Mouse (Mus musculus) kidney, embryonic 16.5 days (tissue): ENCODE measurements around the gene Tmem47. TPM values are rescaled to one million over a fixed set of nuclear protein-coding genes. Genes with fewer than 3 reads are reported as not detected.

Experiments used
- ATAC-seq: fragments of 200-750 bp; cut with Nextera tagmentation; 2 replicates; pipeline ENCODE4 v1.8.0; 2017; ENCODE audit warnings: moderate TSS enrichment; ENCODE audit not compliant: low FRiP score, low TSS enrichment
- H3K27ac ChIP-seq: fragments of 300-500 bp; sonication (generic); 2 replicates; pipeline ENCODE4 v1.5.1; 2014; ENCODE audit warnings: low read length
- H3K27me3 ChIP-seq: fragments of 300-500 bp; sonication (generic); 2 replicates; pipeline ENCODE4 v1.6.1; 2014; ENCODE audit warnings: low read length, control low read depth, mixed read lengths; ENCODE audit not compliant: insufficient read depth
- H3K36me3 ChIP-seq: fragments of 300-500 bp; sonication (generic); 2 replicates; pipeline ENCODE4 v1.6.1; 2014; ENCODE audit warnings: low read length, control low read depth, mixed read lengths; ENCODE audit not compliant: insufficient read depth
- H3K4me1 ChIP-seq: fragments of 300-500 bp; sonication (generic); 2 replicates; pipeline ENCODE4 v1.6.1; 2014; ENCODE audit warnings: low read length, control low read depth, mixed read lengths; ENCODE audit not compliant: insufficient read depth
- H3K4me2 ChIP-seq: fragments of 300-500 bp; sonication (generic); replicated peaks from 2 replicates; pipeline ENCODE4 v1.6.1; 2014; ENCODE audit warnings: low read depth, low read length
- H3K4me3 ChIP-seq: fragments of 300-500 bp; sonication (generic); 2 replicates; pipeline ENCODE4 v1.5.1; 2014; ENCODE audit warnings: mild to moderate bottlenecking, low read length
- H3K9ac ChIP-seq: fragments of 300-500 bp; sonication (generic); replicated peaks from 2 replicates; pipeline ENCODE4 v1.6.1; 2014; ENCODE audit warnings: low read length
- H3K9me3 ChIP-seq: fragments of 300-500 bp; sonication (generic); 2 replicates; pipeline ENCODE4 v1.6.1; 2016; ENCODE audit warnings: low read length, control low read depth
- WGBS: fragments of 180-500 bp; shearing (Covaris S2); extraction: QIAGEN DNeasy Blood & Tissue Kit; methylation state at CpG from one replicate; pipeline ENCODE4 v1.1.7; 2014; 5-methylcytosine and 5-hydroxymethylcytosine counted together
- polyA plus RNA-seq: library from polyadenylated mRNA; unstranded; fragments of >200 nt; fragmentation: Nextera tagmentation; extraction: Ambion mirVana; gene quantifications from 2 replicates; pipeline ENCODE4 v1.2.1, GENCODE M21; 2015

Tmem47 gene
- polyA plus RNA-seq = 16.6 and 21.3 TPM in 2 replicates

DNA sequence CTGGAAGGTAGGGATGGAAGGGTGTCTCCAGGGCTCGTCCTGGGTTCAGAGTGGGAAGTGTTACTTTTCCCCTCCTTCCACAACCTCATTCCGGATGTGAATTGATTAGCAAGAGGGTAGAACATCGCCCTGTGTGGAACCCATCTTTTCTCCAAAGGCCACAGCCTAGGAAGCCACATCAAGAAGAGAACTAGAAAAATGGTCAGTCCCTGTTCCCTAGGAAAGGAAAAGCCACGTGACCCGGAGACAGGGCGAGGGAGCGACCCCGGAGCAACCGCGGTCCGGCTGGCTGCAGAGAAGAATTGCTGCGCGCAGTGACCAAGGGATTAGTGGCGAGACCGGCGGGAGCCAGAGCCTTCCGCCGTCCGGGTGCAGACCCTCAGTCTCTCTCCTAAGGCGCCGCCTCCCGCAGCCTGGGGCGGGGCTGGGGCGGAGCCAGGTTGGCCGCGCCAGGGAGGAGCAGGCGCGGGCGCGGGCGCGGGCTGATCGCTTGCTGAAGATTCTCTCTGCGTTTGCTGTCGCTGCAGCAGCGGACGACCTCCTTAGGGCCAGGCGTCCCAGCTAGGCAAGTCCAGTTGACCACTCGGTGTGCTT, at the start of gene Tmem47:
Gene Tmem47 (plus strand): TSS at position 489 of the 594 bp plus-strand sequence.
- 8% methylated on average over 33 of the region's 39 CpGs for WGBS
- Histone ChIP-seq H3K27ac (peak within 1 kb of the TSS; percentile 88), H3K36me3 (no peaks in the 10 kb centered on the region)

DNA sequence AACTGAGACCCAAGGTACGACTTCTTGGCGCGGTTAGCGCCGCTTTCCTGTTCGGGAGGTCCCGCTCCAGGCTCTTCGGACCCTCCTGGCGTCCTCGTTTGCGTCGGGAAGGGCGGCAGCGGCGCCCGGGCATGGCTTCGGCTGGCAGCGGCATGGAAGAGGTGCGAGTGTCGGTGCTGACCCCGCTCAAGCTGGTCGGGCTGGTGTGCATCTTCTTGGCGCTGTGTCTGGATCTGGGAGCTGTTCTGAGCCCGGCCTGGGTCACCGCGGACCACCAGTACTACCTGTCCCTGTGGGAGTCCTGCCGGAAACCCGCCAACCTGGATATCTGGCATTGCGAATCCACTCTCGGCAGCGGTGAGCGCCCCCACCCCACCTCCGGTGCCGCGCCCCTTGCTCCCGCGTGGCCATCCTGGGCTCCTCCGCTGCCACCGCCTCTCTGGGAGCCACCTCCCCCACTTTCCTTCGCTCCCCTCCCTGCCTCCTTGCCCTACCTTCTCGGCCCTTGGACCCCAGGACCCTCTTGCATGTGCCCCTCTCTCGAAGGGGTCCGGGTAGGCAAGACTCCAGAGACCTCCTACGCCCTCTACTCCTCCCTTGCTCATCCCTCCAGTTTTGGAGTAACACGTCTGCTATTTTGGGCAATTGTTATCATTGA, 435 bp downstream of the Tmem47 start:
- peak overlapping the region; percentile 57 for H3K4me2 ChIP-seq
- peak; percentile 77 for ATAC-seq
- H3K27me3 ChIP-seq = no peaks in the 10 kb centered on the region
- H3K9me3 ChIP-seq = no peaks in the 10 kb centered on the region
- peak overlapping the region; percentile 88 for H3K27ac ChIP-seq
- WGBS = 15% methylated on average over 45 of the region's 45 CpGs
- no peaks in the 10 kb centered on the region for H3K4me1 ChIP-seq
- H3K4me3 ChIP-seq = peak overlapping the region; percentile 63
- H3K9ac ChIP-seq = peak overlapping the region; percentile 73
- H3K36me3 ChIP-seq = no peaks in the 10 kb centered on the region

More for the DNA sequence above, at the start of gene Tmem47:
- Histone ChIP-seq H3K9me3 (no peaks in the 10 kb centered on the region), H3K4me3 (peak within 1 kb of the TSS; percentile 63), H3K9ac (peak within 1 kb of the TSS; percentile 73), H3K4me1 (no peaks in the 10 kb centered on the region), H3K4me2 (peak within 1 kb of the TSS; percentile 57), H3K27me3 (no peaks in the 10 kb centered on the region)
- ATAC-seq = peak; percentile 98

GRCm38 (mm10) chrX:81071746-81072640, 1.5 kb downstream of the Tmem47 start:
- Histone ChIP-seq H3K4me3 (peak overlapping the region; percentile 63), H3K9ac (peak overlapping the region; percentile 73), H3K4me1 (no peaks in the 10 kb centered on the region), H3K27ac (peak overlapping the region; percentile 88), H3K9me3 (no peaks in the 10 kb centered on the region), H3K36me3 (no peaks in the 10 kb centered on the region), H3K27me3 (no peaks in the 10 kb centered on the region), H3K4me2 (peak overlapping the region; percentile 57)
- ATAC-seq = no peak
- 13% methylated on average over 14 of the region's 14 CpGs for WGBS

DNA sequence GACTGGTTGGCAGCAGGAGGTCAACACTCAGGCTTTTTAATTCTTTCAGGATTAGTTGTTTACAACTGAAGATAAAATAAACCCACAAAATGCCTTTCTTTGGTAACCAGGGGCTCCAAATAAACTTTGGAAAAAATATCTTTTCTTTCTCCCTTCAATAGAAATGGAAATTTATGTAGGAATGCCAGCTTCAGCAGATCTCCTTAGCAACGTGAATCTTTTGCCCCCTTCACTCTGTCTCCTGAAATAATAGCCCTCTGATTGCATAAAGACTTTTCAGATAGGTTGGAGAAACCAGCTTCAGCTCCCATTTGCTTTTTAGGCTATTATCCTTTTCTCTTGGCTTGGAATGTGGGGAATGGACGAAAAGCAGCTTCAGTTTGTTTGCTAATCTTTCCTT, 2.2 kb downstream of the Tmem47 start:
- Histone ChIP-seq H3K9me3 (no peaks in the 10 kb centered on the region), H3K4me1 (no peaks in the 10 kb centered on the region), H3K4me2 (peak overlapping the region; percentile 57), H3K36me3 (no peaks in the 10 kb centered on the region), H3K9ac (peak overlapping the region; percentile 51; the same call in 1 of the 2 replicates), H3K27me3 (no peaks in the 10 kb centered on the region), H3K4me3 (peak overlapping the region; percentile 63), H3K27ac (no peak overlapping the region)
- no peak for ATAC-seq
- WGBS = 6% methylated on average over 2 of the region's 2 CpGs

DNA sequence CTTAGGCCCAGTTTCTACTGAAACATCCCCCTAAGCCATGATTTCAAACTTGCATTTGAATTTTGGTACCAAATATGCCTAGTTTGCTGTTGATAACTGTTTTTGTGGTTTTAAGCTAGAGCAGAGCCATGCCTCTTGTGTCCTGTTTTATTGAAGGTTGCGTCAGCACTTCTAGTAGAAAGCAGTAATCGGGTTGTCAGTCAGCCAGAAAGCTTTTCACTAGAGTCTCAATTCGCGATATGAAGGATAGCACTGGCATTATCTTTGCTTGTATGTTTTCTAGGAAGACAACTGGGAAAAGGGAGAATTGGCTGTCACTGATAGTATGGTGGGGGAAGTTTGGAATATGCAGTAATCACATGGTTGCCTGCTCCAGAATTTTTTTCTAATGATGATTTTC, 3.3 kb downstream of the Tmem47 start:
- Histone ChIP-seq H3K4me1 (no peaks in the 10 kb centered on the region), H3K27ac (no peak overlapping the region), H3K27me3 (no peaks in the 10 kb centered on the region), H3K9ac (no peak overlapping the region), H3K4me3 (no peak overlapping the region), H3K9me3 (no peaks in the 10 kb centered on the region), H3K36me3 (no peaks in the 10 kb centered on the region), H3K4me2 (0 out of 2 replicates have a peak overlapping the region, but pooled peaks have one; percentile 15)
- ATAC-seq = no peak
- WGBS = 63% methylated on average over 4 of the region's 4 CpGs

DNA sequence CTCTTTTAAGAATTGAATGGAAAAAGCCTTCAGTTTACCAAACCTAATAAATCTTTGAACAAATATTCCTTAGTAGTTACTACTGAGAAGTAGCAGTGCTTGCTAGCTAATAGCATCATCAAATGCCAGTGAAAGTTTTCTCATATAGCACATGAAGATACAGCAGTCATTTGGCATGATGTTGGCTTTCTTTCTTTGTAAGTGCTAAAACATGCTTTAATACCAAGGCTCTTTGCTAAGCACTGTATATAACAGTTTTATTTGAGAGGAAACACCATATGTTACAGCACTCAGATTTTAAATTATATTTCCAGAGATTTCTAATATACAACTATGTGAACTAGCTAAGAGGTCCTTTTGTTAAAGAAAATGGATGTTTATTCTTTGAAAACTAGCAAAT, 8.0 kb downstream of the Tmem47 start:
- Histone ChIP-seq H3K4me2 (no peak overlapping the region), H3K27ac (no peak overlapping the region), H3K4me1 (no peaks in the 10 kb centered on the region), H3K36me3 (no peaks in the 10 kb centered on the region), H3K9ac (no peak overlapping the region), H3K9me3 (no peaks in the 10 kb centered on the region), H3K4me3 (no peak overlapping the region), H3K27me3 (no peaks in the 10 kb centered on the region)
- ATAC-seq = no peak

- ATAC-seq = no peak
- Histone ChIP-seq H3K4me3 (no peak overlapping the region), H3K4me1 (no peaks in the 10 kb centered on the region), H3K36me3 (no peaks in the 10 kb centered on the region), H3K27me3 (no peaks in the 10 kb centered on the region), H3K9me3 (no peaks in the 10 kb centered on the region), H3K4me2 (no peak overlapping the region), H3K27ac (no peak overlapping the region), H3K9ac (no peak overlapping the region)
- 53% methylated on average over 2 of the region's 2 CpGs for WGBS
These were observed 10.5 kb downstream of the Tmem47 start for GRCm38 (mm10) chrX:81080996-81081395.

DNA sequence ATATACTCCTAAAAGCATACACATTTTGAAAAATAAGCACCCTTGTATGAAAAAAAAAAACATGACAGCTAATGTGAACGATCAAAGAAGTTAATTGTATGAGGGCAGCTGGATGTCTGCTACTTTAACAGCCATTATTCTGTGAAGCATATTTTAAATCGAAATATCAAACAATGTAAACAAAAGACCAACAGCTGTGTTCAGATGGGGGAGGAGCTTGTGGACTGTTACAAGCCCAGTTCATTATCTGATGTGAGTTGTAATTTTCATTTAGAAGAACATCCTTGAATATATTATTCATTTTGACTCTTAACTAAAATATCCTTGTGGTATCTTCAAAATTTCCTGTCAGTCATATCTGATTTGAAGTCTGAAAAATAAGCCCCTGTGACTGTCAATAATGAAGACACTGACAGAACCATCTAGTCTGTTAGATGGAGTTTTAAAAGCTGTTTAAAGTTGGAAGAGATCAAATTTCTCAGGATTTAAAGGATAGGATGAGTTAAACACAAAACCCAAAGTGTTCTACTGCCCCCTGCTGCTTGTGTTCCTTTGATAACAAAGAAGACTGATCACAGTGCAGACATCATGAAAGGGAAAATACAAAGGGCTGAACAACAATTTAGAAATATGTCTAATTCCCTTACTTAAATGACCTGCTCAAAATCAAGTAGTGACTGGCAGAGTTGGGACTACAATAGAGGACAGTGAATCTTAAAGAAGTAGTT, 14.7 kb downstream of the Tmem47 start:
- Histone ChIP-seq H3K4me3 (no peak overlapping the region), H3K9me3 (no peaks in the 10 kb centered on the region), H3K36me3 (no peaks in the 10 kb centered on the region), H3K27ac (no peak overlapping the region), H3K4me2 (no peak overlapping the region), H3K4me1 (no peaks in the 10 kb centered on the region), H3K9ac (no peak overlapping the region), H3K27me3 (no peaks in the 10 kb centered on the region)
- WGBS = 51% methylated on average over 2 of the region's 2 CpGs
- ATAC-seq = no peak

DNA sequence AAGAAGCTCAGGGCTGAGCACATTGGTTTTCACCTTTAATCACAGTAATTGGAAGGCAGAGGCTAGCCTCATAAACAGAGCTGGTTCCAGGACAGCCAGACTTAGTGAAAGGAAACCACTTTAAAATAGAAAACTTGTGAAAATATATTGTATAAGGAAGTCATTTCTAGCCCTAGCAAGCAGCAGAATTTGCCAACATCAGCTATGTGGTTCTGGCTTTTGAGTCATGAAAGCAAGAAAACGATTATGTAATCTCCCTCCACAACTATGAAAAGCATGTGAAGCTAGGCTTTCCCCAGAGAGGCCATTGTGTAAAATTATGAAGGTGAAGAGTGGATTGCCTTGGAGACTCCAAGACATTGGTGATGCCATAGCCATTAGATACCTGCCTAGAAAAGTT, 76.9 kb downstream of the Tmem47 start:
- no peak overlapping the region for H3K9ac ChIP-seq
- H3K9me3 ChIP-seq = no peaks in the 10 kb centered on the region
- no peaks in the 10 kb centered on the region for H3K27me3 ChIP-seq
- no peak overlapping the region for H3K4me3 ChIP-seq
- no peak for ATAC-seq
- H3K27ac ChIP-seq = no peak overlapping the region
- no peaks in the 10 kb centered on the region for H3K36me3 ChIP-seq
- no peak overlapping the region for H3K4me2 ChIP-seq
- 62% methylated on average over 1 of the region's 1 CpGs for WGBS
- no peaks in the 10 kb centered on the region for H3K4me1 ChIP-seq
